Mouse (Mus musculus) ZHBTc4 (cell line): ENCODE measurements around the gene Epha6.

Experiments
- DNase-seq: peaks from one replicate; pipeline ENCODE4 v3.0.0-alpha.2; 2011; ENCODE audit warnings: low read depth, low spot score

The Epha6 gene

GRCm38 (mm10) chr16:60605061-60605831, at the start of gene Epha6:
Gene Epha6 (minus strand): TSS chr16:60605531.
- peak; percentile 74 for DNase-seq

DNA sequence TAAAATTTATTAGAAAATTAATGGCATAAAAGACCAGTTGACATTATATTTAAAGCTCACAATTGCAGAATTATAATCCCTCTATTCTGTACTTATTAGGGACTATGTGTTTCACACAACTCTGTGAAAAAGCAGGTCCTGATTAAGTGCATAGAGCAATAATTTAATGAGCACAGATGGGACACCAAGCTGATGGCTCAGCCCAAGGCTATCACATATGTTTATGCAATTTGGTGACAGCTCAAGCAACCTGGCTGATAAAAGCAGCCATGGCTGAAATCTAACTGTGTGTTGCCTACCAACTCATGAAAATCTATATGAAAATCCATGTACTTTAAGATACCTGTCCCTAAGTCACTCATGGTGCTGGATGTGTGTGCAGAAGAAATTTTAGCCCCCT, 46.4 kb upstream of the Epha6 start:
- DNase-seq = no peak

- no peak for DNase-seq
Measured at GRCm38 (mm10) chr16:60628091-60628490, 22.8 kb upstream of the Epha6 start.

- peak; percentile 83 for DNase-seq
Measured at GRCm38 (mm10) chr16:60605832-60606583, 677 bp upstream of the Epha6 start.

DNA sequence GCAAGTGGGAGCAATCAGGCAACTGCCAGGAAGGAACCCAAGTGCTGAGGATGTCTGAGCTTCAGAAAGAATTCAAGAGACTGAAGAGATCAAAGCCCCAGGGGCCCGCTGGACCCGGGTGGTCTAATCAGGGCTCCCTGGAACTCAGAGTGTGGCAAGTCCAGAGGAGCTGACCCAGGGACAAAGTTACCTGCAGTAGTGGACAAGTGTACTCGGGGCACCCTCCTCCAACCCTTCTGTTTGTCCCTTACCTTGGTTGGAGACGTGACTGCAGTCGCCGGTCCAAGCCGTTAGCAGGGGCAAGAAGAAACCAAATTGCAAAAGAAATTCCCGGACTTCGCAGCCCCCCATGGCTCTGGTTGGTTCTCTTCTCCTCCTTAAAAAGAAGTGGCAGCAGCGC, 718 bp downstream of the Epha6 start:
- peak; percentile 1 for DNase-seq

DNA sequence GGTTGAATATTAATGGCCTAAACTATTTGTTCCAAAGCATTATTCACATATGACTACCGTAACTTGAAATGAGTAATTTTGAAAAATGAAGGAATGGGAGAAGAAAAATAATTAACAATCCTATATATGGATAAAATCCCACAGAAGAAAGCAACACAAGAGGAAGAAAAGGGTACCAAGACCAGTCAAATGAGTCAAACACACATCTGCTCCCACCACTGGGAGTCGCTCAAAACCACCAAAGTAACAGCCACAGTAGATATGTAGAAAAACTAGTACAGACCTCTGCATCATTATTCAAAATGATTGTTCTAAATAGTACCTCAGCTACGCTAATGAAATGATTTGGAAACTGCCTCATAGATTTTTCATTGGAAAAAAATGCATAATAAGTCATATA, 20.0 kb downstream of the Epha6 start:
- no peak for DNase-seq

GRCm38 (mm10) chr16:60584695-60585094, 20.6 kb downstream of the Epha6 start:
- no peak for DNase-seq

DNA sequence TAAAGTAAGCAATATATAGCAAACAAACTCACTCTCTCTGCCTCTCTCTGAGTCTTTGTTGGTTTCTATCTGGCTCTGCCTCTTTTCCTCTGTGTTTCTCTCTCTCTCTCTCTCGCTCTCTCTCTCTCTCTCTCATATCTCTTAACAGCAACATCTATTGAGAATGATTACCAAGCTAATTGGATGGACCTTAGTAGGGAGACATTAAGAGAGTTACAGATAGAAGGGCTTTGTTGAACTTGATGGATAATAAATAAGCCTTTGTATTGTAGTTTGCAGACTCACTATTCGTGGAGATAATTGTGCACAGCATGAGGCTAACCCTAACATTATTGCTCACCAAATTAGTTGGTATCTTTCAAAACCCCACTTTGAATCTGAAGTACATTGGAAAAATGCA, 34.8 kb downstream of the Epha6 start:
- DNase-seq = no peak

GRCm38 (mm10) chr16:60544385-60544784, 60.9 kb downstream of the Epha6 start:
- no peak for DNase-seq

DNA sequence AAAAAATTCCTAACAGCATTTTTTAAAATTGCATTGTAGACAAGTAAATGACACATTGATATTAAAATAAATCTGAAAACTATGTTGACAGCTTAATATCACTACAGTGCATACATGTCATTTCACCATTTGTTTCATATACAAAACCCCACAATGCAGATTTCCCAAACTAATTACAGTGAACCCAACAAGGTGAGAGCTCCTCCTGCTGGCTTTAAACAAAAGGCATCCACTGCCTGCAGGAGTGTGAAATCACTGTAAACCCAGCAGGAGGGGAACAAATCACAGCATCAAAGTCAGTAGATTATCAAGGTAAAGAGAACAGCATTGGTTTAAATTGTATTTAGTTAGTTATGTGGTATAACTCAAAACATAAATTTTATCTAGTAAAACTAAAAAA, 67.1 kb downstream of the Epha6 start:
- DNase-seq = peak; percentile 6

- DNase-seq = no peak
Measured at GRCm38 (mm10) chr16:60509707-60510106, 95.6 kb downstream of the Epha6 start.

- DNase-seq = no peak
Measured at GRCm38 (mm10) chr16:60499567-60499966, 105.8 kb downstream of the Epha6 start.

- DNase-seq = no peak
Measured at GRCm38 (mm10) chr16:60475776-60476175, 129.6 kb downstream of the Epha6 start.

DNA sequence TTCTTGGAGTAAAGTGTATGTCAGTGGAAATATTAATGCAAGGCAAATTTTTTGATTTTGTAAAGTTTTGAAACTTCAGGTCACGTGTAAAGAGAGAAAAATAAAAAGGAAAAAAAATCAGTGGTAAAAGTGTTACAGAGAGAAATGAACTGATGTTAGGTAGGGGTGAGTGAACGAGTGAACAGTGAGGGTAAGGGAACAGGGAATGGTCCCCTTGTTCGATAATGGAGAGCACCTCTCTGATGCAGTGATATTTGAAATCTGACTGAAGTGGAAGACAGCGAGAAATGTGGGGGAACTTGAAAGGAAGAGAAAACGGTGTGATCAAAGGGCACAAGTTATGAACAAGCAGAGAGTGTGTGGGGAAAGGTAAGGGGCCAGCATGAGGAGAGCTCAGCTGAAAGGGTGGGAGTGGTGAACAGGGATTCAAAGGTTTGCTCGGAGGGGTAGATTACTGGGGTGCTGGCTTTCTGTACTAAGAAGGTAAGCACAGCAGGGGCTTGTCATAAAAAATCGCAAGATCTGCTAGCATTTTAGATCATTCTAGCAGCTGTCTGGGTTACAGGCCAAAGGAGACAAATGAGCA, 137.0 kb downstream of the Epha6 start:
- DNase-seq = no peak

GRCm38 (mm10) chr16:60435283-60435682, 170.0 kb downstream of the Epha6 start:
- DNase-seq = peak; percentile 47

GRCm38 (mm10) chr16:60434241-60434640, 171.1 kb downstream of the Epha6 start:
- no peak for DNase-seq

DNA sequence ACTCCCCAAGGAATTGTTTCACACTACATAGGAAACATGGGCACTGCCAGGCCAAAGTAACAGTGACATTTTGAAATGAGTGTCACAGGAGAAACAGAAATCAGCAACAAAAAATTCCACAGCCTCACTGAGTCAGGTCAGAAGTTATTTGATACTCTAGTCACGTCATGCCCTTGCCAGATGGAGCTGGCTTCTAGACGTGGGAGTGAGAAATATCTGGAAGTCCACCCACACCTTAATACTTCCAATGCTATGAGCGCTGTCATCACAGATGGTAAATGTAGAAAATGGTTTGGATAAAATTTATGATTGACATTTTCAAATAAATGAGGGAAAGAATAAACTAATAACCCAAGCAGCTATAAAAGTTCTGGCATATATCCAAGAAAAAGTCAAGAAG, 210.0 kb downstream of the Epha6 start:
- DNase-seq = no peak

DNA sequence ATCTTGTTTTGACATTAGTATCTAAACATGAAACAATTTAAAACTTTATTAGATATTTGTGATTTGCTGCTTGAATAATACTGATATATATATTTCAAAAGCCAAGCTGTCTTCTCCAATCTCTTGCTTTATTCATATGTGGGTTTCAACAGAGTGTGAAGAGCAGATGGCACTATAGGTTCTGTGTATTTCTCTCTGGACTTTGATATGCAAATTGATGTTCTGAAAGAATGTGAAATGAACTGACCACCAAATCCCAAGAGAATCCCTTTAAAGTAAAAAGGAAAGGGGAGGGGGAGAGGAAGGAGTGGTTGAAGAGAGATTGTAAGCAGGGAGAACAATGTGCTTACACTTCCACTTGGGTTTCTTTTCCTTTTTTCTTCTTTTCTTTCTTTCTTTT, 212.4 kb downstream of the Epha6 start:
- DNase-seq = no peak

GRCm38 (mm10) chr16:60375147-60375546, 230.2 kb downstream of the Epha6 start:
- no peak for DNase-seq

DNA sequence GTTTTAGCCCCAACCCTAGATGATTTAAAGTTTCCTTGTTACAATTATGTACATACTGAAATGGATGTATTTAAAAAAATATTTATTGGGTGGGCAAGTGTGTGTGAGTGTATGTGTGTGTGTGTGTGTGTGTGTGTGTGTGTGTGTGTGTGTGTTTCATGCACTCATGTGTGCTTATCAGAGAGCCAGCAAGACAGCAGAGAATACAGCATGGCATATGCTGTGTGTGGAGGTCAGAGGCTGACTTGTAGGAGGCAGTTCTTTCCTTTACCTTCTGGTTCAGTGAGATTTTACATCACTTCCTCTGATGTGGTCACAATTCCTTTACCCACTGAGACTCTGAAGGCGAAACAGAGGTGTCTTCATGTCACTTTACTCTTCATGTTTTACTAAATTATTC, 321.4 kb downstream of the Epha6 start:
- DNase-seq = no peak

GRCm38 (mm10) chr16:60274109-60274508, 331.2 kb downstream of the Epha6 start:
- DNase-seq = no peak
